Mouse (Mus musculus) heart, embryonic 11.5 days (tissue): ENCODE measurements around the gene Elmo3. TPM values are rescaled to one million over a fixed set of nuclear protein-coding genes. Genes with fewer than 3 reads are reported as not detected.
A peak's percentile ranks its signal among the peaks of the same experiment; 100 is the strongest.

Experiments used
- ATAC-seq: fragments of 200-750 bp; cut with Nextera tagmentation; replicated peaks from 2 replicates; pipeline ENCODE4 v1.8.0; 2017; ENCODE audit warnings: moderate library complexity; ENCODE audit not compliant: insufficient number of reproducible peaks, low FRiP score, low TSS enrichment
- H3K27ac ChIP-seq: fragments of 300-500 bp; sonication (generic); 2 replicates; pipeline ENCODE4 v1.5.1; 2014; ENCODE audit warnings: mild to moderate bottlenecking, low read depth, low read length
- H3K27me3 ChIP-seq: fragments of 300-500 bp; sonication (generic); 2 replicates; pipeline ENCODE4 v1.6.1; 2014; ENCODE audit warnings: mild to moderate bottlenecking, low read length, mixed read lengths; ENCODE audit not compliant: control insufficient read depth, insufficient read depth
- H3K36me3 ChIP-seq: fragments of 300-500 bp; sonication (generic); 2 replicates; pipeline ENCODE4 v1.6.1; 2014; ENCODE audit warnings: mild to moderate bottlenecking, low read length, moderate library complexity, mixed read lengths; ENCODE audit not compliant: control insufficient read depth, insufficient read depth
- H3K4me1 ChIP-seq: fragments of 300-500 bp; sonication (generic); 2 replicates; pipeline ENCODE4 v1.6.1; 2014; ENCODE audit warnings: low read length; ENCODE audit not compliant: control insufficient read depth, insufficient read depth
- H3K4me2 ChIP-seq: fragments of 300-500 bp; sonication (generic); 2 replicates; pipeline ENCODE4 v1.6.1; 2014; ENCODE audit warnings: mild to moderate bottlenecking, moderate library complexity
- H3K4me3 ChIP-seq: fragments of 300-500 bp; sonication (generic); 2 replicates; pipeline ENCODE4 v1.5.1; 2014; ENCODE audit warnings: low read depth, low read length
- H3K9ac ChIP-seq: fragments of 300-500 bp; sonication (generic); 2 replicates; pipeline ENCODE4 v1.6.1; 2014; ENCODE audit warnings: mild to moderate bottlenecking, low read depth, low read length, moderate library complexity
- H3K9me3 ChIP-seq: fragments of 300-500 bp; sonication (generic); replicated peaks from 2 replicates; pipeline ENCODE4 v1.6.1; 2016; ENCODE audit warnings: low read length; ENCODE audit not compliant: control insufficient read depth
- WGBS: fragments of 180-500 bp; shearing (Covaris S2); extraction: QIAGEN DNeasy Blood & Tissue Kit; methylation state at CpG from one replicate; pipeline ENCODE4 v1.1.7; 2014; ENCODE audit not compliant: insufficient replicate concordance; 5-methylcytosine and 5-hydroxymethylcytosine counted together
- polyA plus RNA-seq: library from polyadenylated mRNA; unstranded; fragments of >200 nt; fragmentation: Nextera tagmentation; extraction: Ambion mirVana; gene quantifications from 2 replicates; pipeline ENCODE4 v1.2.1, GENCODE M21; 2014

Elmo3 gene
- polyA plus RNA-seq = 2.9 and 4.2 TPM in 2 replicates

- H3K27ac ChIP-seq = peak within 1 kb of the TSS; percentile 64
- peaks cover 26% of the 10 kb centered on the region for H3K36me3 ChIP-seq
- peak within 1 kb of the TSS; percentile 67 for H3K9ac ChIP-seq
- no peaks in the 10 kb centered on the region for H3K27me3 ChIP-seq
- H3K4me1 ChIP-seq = peaks cover 26% of the 10 kb centered on the region
- peak; percentile 56 for ATAC-seq
- no peaks in the 10 kb centered on the region for H3K9me3 ChIP-seq
- WGBS = 7% methylated on average over 30 of the region's 30 CpGs
- peak within 1 kb of the TSS; percentile 39 for H3K4me3 ChIP-seq
- H3K4me2 ChIP-seq = peak within 1 kb of the TSS; percentile 87
Observed at GRCm38 (mm10) chr8:105305211-105306145, at the start of gene Elmo3. Elmo3 (plus strand) TSS chr8:105305601.

- WGBS = 66% methylated on average over 7 of the region's 7 CpGs
- no peak overlapping the region for H3K4me3 ChIP-seq
- H3K9ac ChIP-seq = no peak overlapping the region
- no peaks in the 10 kb centered on the region for H3K36me3 ChIP-seq
- peaks cover 25% of the 10 kb centered on the region for H3K4me1 ChIP-seq
- ATAC-seq = no peak
- H3K27ac ChIP-seq = no peak overlapping the region
- no peaks in the 10 kb centered on the region for H3K9me3 ChIP-seq
- H3K4me2 ChIP-seq = no peak overlapping the region
- H3K27me3 ChIP-seq = peaks cover 44% of the 10 kb centered on the region
Observed at GRCm38 (mm10) chr8:105257318-105258114, 47.9 kb upstream of the Elmo3 start.

GRCm38 (mm10) chr8:105258911-105259720 is 46.3 kb upstream of the Elmo3 start:
- peaks cover 16% of the 10 kb centered on the region for H3K4me1 ChIP-seq
- 2% methylated on average over 54 of the region's 55 CpGs for WGBS
- H3K4me3 ChIP-seq = peak overlapping the region; percentile 44
- ATAC-seq = no peak
- no peaks in the 10 kb centered on the region for H3K36me3 ChIP-seq
- H3K9me3 ChIP-seq = no peaks in the 10 kb centered on the region
- 0 out of 2 replicates have a peak overlapping the region, but pooled peaks have one; percentile 10 for H3K9ac ChIP-seq
- H3K27ac ChIP-seq = no peak overlapping the region
- H3K27me3 ChIP-seq = peaks cover 48% of the 10 kb centered on the region
- peak overlapping the region; percentile 88 for H3K4me2 ChIP-seq

- H3K27ac ChIP-seq = no peak overlapping the region
- peak overlapping the region; percentile 44 for H3K4me3 ChIP-seq
- peak overlapping the region; percentile 88 for H3K4me2 ChIP-seq
- H3K9me3 ChIP-seq = no peaks in the 10 kb centered on the region
- peaks cover 48% of the 10 kb centered on the region for H3K27me3 ChIP-seq
- H3K9ac ChIP-seq = no peak overlapping the region; the same call in 1 of the 2 replicates
- 4% methylated on average over 30 of the region's 30 CpGs for WGBS
- H3K4me1 ChIP-seq = peaks cover 15% of the 10 kb centered on the region
- peak; percentile 29; the same call in 1 of the 2 replicates for ATAC-seq
- no peaks in the 10 kb centered on the region for H3K36me3 ChIP-seq
Observed at GRCm38 (mm10) chr8:105259721-105260320, 45.6 kb upstream of the Elmo3 start.

GRCm38 (mm10) chr8:105260371-105261099 is 44.9 kb upstream of the Elmo3 start:
- Histone ChIP-seq H3K4me3 (no peak overlapping the region), H3K4me2 (no peak overlapping the region), H3K9ac (no peak overlapping the region), H3K27ac (no peak overlapping the region), H3K9me3 (no peaks in the 10 kb centered on the region), H3K36me3 (no peaks in the 10 kb centered on the region), H3K27me3 (peaks cover 47% of the 10 kb centered on the region), H3K4me1 (peaks cover 10% of the 10 kb centered on the region)
- 67% methylated on average over 7 of the region's 7 CpGs for WGBS
- ATAC-seq = no peak

GRCm38 (mm10) chr8:105261326-105261980 is 43.9 kb upstream of the Elmo3 start:
- 75% methylated on average over 12 of the region's 12 CpGs for WGBS
- Histone ChIP-seq H3K27me3 (peaks cover 46% of the 10 kb centered on the region), H3K4me2 (no peak overlapping the region), H3K9me3 (peaks cover 5% of the 10 kb centered on the region; the same call in 1 of the 2 replicates), H3K36me3 (no peaks in the 10 kb centered on the region), H3K9ac (no peak overlapping the region), H3K4me3 (no peak overlapping the region), H3K27ac (no peak overlapping the region), H3K4me1 (peaks cover 9% of the 10 kb centered on the region; the same call in 1 of the 2 replicates)
- ATAC-seq = no peak

- no peak overlapping the region; the same call in 1 of the 2 replicates for H3K9ac ChIP-seq
- H3K4me3 ChIP-seq = peak overlapping the region; percentile 81
Observed at GRCm38 (mm10) chr8:105263244-105263912, 42.0 kb upstream of the Elmo3 start.

More at GRCm38 (mm10) chr8:105263244-105263912, 42.0 kb upstream of the Elmo3 start:
- peaks cover 57% of the 10 kb centered on the region for H3K27me3 ChIP-seq
- H3K27ac ChIP-seq = no peak overlapping the region
- no peak for ATAC-seq
- peaks cover 5% of the 10 kb centered on the region; the same call in 1 of the 2 replicates for H3K9me3 ChIP-seq
- H3K4me1 ChIP-seq = peaks cover 14% of the 10 kb centered on the region
- H3K4me2 ChIP-seq = peak overlapping the region; percentile 97; the same call in 1 of the 2 replicates
- H3K36me3 ChIP-seq = no peaks in the 10 kb centered on the region
- 38% methylated on average over 16 of the region's 16 CpGs for WGBS
